Mouse (Mus musculus) thymus, adult 2 months (tissue): Measurements from ENCODE around the gene Parp2.

ENCODE experiments used
- CTCF ChIP-seq: fragments of 200-500 bp; IDR thresholded peaks from 2 replicates; pipeline ENCODE4 v1.5.1; 2012; ENCODE audit warnings: mild to moderate bottlenecking, control low read depth, low read length, moderate library complexity, borderline replicate concordance; ENCODE audit not compliant: control insufficient read depth, poor library complexity, insufficient read depth; ENCODE audit errors: extremely low read depth
- POLR2A ChIP-seq: fragments of 200-500 bp; IDR thresholded peaks from 2 replicates; pipeline ENCODE4 v1.6.1; 2012; ENCODE audit warnings: mild to moderate bottlenecking, low read length, control low read depth, moderate library complexity; ENCODE audit not compliant: control insufficient read depth, poor library complexity, insufficient read depth; ENCODE audit errors: extremely low read depth

GRCm38 (mm10) chr14:50868211-50868610 is 60.6 kb downstream of the Parp2 start:
- no peak for TF ChIP-seq CTCF
- no peak for TF ChIP-seq POLR2A
